Mouse (Mus musculus) heart, embryonic 10.5 days (tissue): ENCODE measurements around the gene Hace1. TPM values are rescaled to one million over a fixed set of nuclear protein-coding genes. Genes with fewer than 3 reads are reported as not detected.

Experiments used
- microRNA-seq: library from miRNA; unstranded; fragments of <30 nt; microRNA quantifications from one replicate; pipeline ENCODE4, GENCODE M21; 2017
- polyA plus RNA-seq: library from polyadenylated mRNA; unstranded; fragments of >200 nt; fragmentation: Nextera tagmentation; extraction: Ambion mirVana; gene quantifications from 2 replicates; pipeline ENCODE4 v1.2.1, GENCODE M21; 2016

Gene Hace1
- polyA plus RNA-seq, 1 experiment from 2014 or later, result 16.2 TPM

Small RNA genes within 50 kb of the gene (microRNA-seq; reads per million reads assigned to microRNA genes)
- not detected for gene Gm27731

Other genes starting within 250 kb of the Hace1 start
- 32.6 and 52.1 TPM in 2 replicates for gene Bves, start 242.1 kb upstream of the Hace1 start, polyA plus RNA-seq
- 13.2 and 17.6 TPM in 2 replicates for gene Lin28b, start 91.4 kb upstream of the Hace1 start, polyA plus RNA-seq